Mouse (Mus musculus) heart, adult 9 months (tissue): ENCODE data around the gene Gm11009.
"Not testable (repeated sequence)": the region's sequence is repeated elsewhere in the genome, so short reads cannot be mapped to it uniquely, and the experiment has no call there.

Source experiments
- DNase-seq, 2 experiments: peaks; one replicate each; pipeline ENCODE4 v3.0.0; 2022; ENCODE audit warnings: low spot score in 2 of 2

Gene Gm11009

DNA sequence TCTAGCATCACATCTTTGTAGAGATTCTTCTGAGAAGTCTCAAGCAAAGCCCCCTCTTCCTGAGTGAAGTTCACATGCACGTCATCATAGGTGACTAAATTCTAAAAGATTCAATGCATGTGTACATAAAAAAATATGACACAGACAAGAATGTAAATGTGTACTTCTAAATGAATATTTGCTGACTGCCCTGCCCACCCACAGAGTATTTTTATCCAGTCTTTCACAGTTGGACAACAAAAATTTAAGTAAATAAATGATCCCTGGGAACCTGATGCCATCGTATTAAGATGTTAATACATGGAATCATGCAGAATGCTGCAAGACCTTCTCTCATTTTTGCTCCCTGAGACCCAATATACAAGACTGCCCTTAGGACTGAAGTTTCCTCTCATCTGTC, at the start of gene Gm11009:
Gm11009 (minus strand) TSS at position 101 of the 400 bp plus-strand sequence.
- DNase-seq, result not testable (repeated sequence)
